Mouse (Mus musculus) brain, embryonic 14.5 days (tissue): ENCODE results near the gene Bhlhe41.

Experiments used
- CTCF ChIP-seq: fragments of 200-500 bp; IDR thresholded peaks from 2 replicates; pipeline ENCODE4 v1.5.1; 2012; ENCODE audit warnings: inconsistent platforms, mild to moderate bottlenecking, moderate library complexity, borderline replicate concordance; ENCODE audit not compliant: insufficient read depth, insufficient read length; ENCODE audit errors: extremely low read depth
- POLR2A ChIP-seq: fragments of 200-500 bp; IDR thresholded peaks from 2 replicates; pipeline ENCODE4 v1.6.1; 2012; ENCODE audit warnings: mild to moderate bottlenecking, inconsistent platforms, borderline replicate concordance; ENCODE audit not compliant: poor library complexity, insufficient read depth, insufficient read length, severe bottlenecking; ENCODE audit errors: extremely low read depth

DNA sequence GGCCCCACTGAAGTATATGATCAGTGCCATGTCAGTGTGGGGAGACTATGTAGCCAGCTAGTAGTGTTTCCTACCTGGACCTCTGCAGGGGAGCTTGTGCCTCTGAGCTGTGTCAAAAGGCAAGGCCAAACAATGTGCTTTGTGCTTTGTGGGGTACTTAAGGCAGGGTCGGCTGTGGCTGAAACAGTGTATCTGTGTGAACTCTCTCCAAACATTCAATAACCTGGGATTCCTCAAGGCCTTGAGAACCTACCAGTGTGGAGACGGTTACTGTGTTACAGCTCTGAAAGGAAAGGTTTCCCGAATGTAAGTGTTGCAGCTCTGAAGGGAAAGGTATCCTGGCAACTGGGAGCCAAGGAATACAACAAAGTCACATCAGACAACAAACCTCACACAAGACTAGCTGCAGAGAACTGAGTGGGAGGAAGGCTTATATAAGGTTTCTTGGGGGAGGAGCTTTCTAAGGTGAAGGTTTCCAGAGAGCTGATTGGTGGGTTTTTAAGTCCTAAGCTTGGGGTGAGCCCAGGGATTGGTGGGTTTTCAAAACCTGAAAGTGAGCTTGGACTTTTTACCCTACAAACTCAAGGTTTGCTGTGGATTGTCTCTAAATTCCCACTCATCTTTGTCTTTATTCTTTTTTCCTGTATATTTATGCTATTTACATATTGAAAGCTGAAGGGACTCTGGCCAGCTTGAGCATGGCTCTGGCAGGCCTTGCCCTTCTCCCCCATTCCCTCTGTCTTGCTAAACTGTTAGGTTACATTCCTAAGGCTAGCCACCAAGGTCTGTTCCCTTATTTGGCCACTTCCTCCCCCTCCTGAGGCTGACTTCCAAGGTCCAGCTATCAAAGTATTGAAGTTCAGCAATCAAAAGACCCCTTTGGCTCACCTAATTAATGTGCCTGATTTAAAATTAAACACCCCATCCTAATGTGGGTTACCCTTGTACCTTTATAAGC lies 45.4 kb upstream of the Bhlhe41 start:
- TF ChIP-seq CTCF (no peak), POLR2A (no peak)
